Mouse (Mus musculus): ENCODE data around the gene Srgn.

- TF ChIP-seq POLR2A (IDR thresholded peaks at IDR 0.05; ENCODE audit: low read depth, low read length) (no peak), CTCF (IDR thresholded peaks at IDR 0.05; ENCODE audit: extremely low read depth, insufficient read depth, insufficient read length, insufficient replicate concordance) (peak; percentile 75; the same call in 1 of the 2 replicates)
Observed at GRCm38 (mm10) chr10:62549523-62550166, 22.4 kb upstream of the Srgn start.

Measured in spleen, adult 2 months (tissue).